Mouse (Mus musculus): ENCODE measurements around the gene Hmgb3. TPM values are rescaled to one million over a fixed set of nuclear protein-coding genes. Genes with fewer than 3 reads are reported as not detected.
A peak's percentile ranks its signal among the peaks of the same experiment; 100 is the strongest.
"Not testable (repeated sequence)": the region's sequence is repeated elsewhere in the genome, so short reads cannot be mapped to it uniquely, and the experiment has no call there.

Gene Hmgb3
- total RNA-seq (2021), result 10 to 100 TPM; 35.0 to 42.2 TPM

GRCm38 (mm10) chrX:71555415-71556114 is at the start of gene Hmgb3:
Gene Hmgb3 (plus strand): TSS chrX:71555918.
- intact Hi-C loops (cut with DNase I), result loop anchor here (5.0 kb wide), 2 partner anchors 63 to 128 kb away; partner anchors contain the start of gene Cd99l2
- peak; percentile 73 to 75 for DNase-seq (ENCODE audit: low spot score in 2 of 2)

- intact Hi-C loops (cut with DNase I); DNase-seq (ENCODE audit: low spot score in 2 of 2): not testable (repeated sequence)
These were observed 49.1 kb upstream of the Hmgb3 start for GRCm38 (mm10) chrX:71506591-71506990.

GRCm38 (mm10) chrX:71519252-71519651 is 36.5 kb upstream of the Hmgb3 start:
- DNase-seq (ENCODE audit: low spot score in 2 of 2), result no peak
- intact Hi-C loops (cut with DNase I), result no loop called here

GRCm38 (mm10) chrX:71522889-71523288 is 32.8 kb upstream of the Hmgb3 start:
- DNase-seq (ENCODE audit: low spot score in 2 of 2), result no peak
- intact Hi-C loops (cut with DNase I), result no loop called here

- no peak for DNase-seq (ENCODE audit: low spot score in 2 of 2)
- intact Hi-C loops (cut with DNase I), result no loop called here
These were observed 31.4 kb upstream of the Hmgb3 start for GRCm38 (mm10) chrX:71524310-71524709.

- intact Hi-C loops (cut with DNase I), result no loop called here
- DNase-seq (ENCODE audit: low spot score in 2 of 2), result no peak
These were observed 30.0 kb upstream of the Hmgb3 start for GRCm38 (mm10) chrX:71525593-71526299.

- no peak for DNase-seq (ENCODE audit: low spot score in 2 of 2)
- intact Hi-C loops (cut with DNase I), result no loop called here
These were observed 28.3 kb upstream of the Hmgb3 start for GRCm38 (mm10) chrX:71527461-71527860.

GRCm38 (mm10) chrX:71528150-71528549 is 27.6 kb upstream of the Hmgb3 start:
- intact Hi-C loops (cut with DNase I), result no loop called here
- DNase-seq (ENCODE audit: low spot score in 2 of 2), result no peak

- intact Hi-C loops (cut with DNase I), result no loop called here
- no peak for DNase-seq (ENCODE audit: low spot score in 2 of 2)
These were observed 27.1 kb upstream of the Hmgb3 start for GRCm38 (mm10) chrX:71528646-71529045.

GRCm38 (mm10) chrX:71532635-71533034 is 23.1 kb upstream of the Hmgb3 start:
- DNase-seq (ENCODE audit: low spot score in 2 of 2), result no peak
- intact Hi-C loops (cut with DNase I), result no loop called here

- intact Hi-C loops (cut with DNase I), result no loop called here
- DNase-seq (ENCODE audit: low spot score in 2 of 2), result no peak
These were observed 21.6 kb upstream of the Hmgb3 start for GRCm38 (mm10) chrX:71534102-71534501.

GRCm38 (mm10) chrX:71537791-71538190 is 17.9 kb upstream of the Hmgb3 start:
- no peak for DNase-seq (ENCODE audit: low spot score in 2 of 2)
- intact Hi-C loops (cut with DNase I), result no loop called here

- intact Hi-C loops (cut with DNase I), result no loop called here
- DNase-seq (ENCODE audit: low spot score in 2 of 2), result no peak
These were observed 14.8 kb upstream of the Hmgb3 start for GRCm38 (mm10) chrX:71540821-71541510.

GRCm38 (mm10) chrX:71544731-71545130 is 11.0 kb upstream of the Hmgb3 start:
- intact Hi-C loops (cut with DNase I), result no loop called here
- DNase-seq (ENCODE audit: low spot score in 2 of 2), result no peak

- no peak for DNase-seq (ENCODE audit: low spot score in 2 of 2)
- intact Hi-C loops (cut with DNase I), result no loop called here
These were observed 10.6 kb upstream of the Hmgb3 start for GRCm38 (mm10) chrX:71545163-71545562.

- intact Hi-C loops (cut with DNase I), result loop anchor here (5.0 kb wide), 2 partner anchors 64 to 129 kb away; partner anchors contain the start of gene Cd99l2
- peak in 1 of 2 experiments; percentile 5 for DNase-seq (ENCODE audit: low spot score in 2 of 2)
These were observed 610 bp downstream of the Hmgb3 start for GRCm38 (mm10) chrX:71556115-71556941.

- DNase-seq (ENCODE audit: low spot score in 2 of 2), result peak; percentile 4
- intact Hi-C loops (cut with DNase I), result loop anchor here (5.0 kb wide), 2 partner anchors 65 to 130 kb away; partner anchors contain the start of gene Cd99l2
These were observed 1.3 kb downstream of the Hmgb3 start for GRCm38 (mm10) chrX:71556965-71557491.

- no peak for DNase-seq (ENCODE audit: low spot score in 2 of 2)
- intact Hi-C loops (cut with DNase I), result loop anchor here (5.0 kb wide), 2 partner anchors 67 to 132 kb away; partner anchors contain the start of gene Cd99l2
These were observed 3.6 kb downstream of the Hmgb3 start for GRCm38 (mm10) chrX:71559336-71559735.

GRCm38 (mm10) chrX:71560796-71561195 is 5.1 kb downstream of the Hmgb3 start:
- intact Hi-C loops (cut with DNase I), result no loop called here
- no peak for DNase-seq (ENCODE audit: low spot score in 2 of 2)

All from left cerebral cortex, postnatal 36 days (tissue).